Mouse (Mus musculus) C2C12 (cell line): ENCODE data around the gene Cttnbp2. TPM values are rescaled to one million over a fixed set of nuclear protein-coding genes. Genes with fewer than 3 reads are reported as not detected.

Experiments used
- H3K27me3 ChIP-seq: one replicate; pipeline ENCODE4 v1.6.1; 2011; ENCODE audit not compliant: control insufficient read depth, insufficient read depth, insufficient read length
- H3K36me3 ChIP-seq: one replicate; pipeline ENCODE4 v1.6.1; 2011; ENCODE audit not compliant: control insufficient read depth, insufficient read depth
- H3K4me3 ChIP-seq: one replicate; pipeline ENCODE4 v1.5.1; 2011; ENCODE audit warnings: mild to moderate bottlenecking, control low read depth; ENCODE audit not compliant: poor library complexity, insufficient read depth, severe bottlenecking
- H3K79me2 ChIP-seq: one replicate; pipeline ENCODE4 v1.6.1; 2011; ENCODE audit not compliant: control insufficient read depth, insufficient read depth
- H3K79me3 ChIP-seq: one replicate; pipeline ENCODE4 v1.6.1; 2011; ENCODE audit warnings: low read depth, control low read depth
- H3ac ChIP-seq: one replicate; pipeline ENCODE3; 2011; ENCODE audit warnings: low read depth; ENCODE audit not compliant: control insufficient read depth, insufficient read length
- CEBPB ChIP-seq: IDR thresholded peaks from one replicate; pipeline ENCODE4 v1.6.1; 2011; ENCODE audit warnings: low read depth, mild to moderate bottlenecking, control low read depth, moderate library complexity
- CTCF ChIP-seq: IDR thresholded peaks from one replicate; pipeline ENCODE4 v1.5.1; 2011; ENCODE audit not compliant: control insufficient read depth, insufficient read depth, insufficient read length
- FOSL1 ChIP-seq: IDR thresholded peaks from one replicate; pipeline ENCODE4 v1.8.0; 2011; ENCODE audit warnings: mild to moderate bottlenecking, low read length; ENCODE audit not compliant: poor library complexity, insufficient read depth, severe bottlenecking
- MAX ChIP-seq: IDR thresholded peaks from one replicate; pipeline ENCODE4 v1.6.1; 2011; ENCODE audit warnings: mild to moderate bottlenecking, control low read depth
- MYOD1 ChIP-seq: IDR thresholded peaks from one replicate; pipeline ENCODE4 v1.6.1; 2011; ENCODE audit warnings: low read depth; ENCODE audit not compliant: control insufficient read depth, insufficient read length
- MYOG ChIP-seq: IDR thresholded peaks from one replicate; pipeline ENCODE4 v1.6.1; 2011; ENCODE audit not compliant: control insufficient read depth, insufficient read length; ENCODE audit errors: extremely low read depth
- USF1 ChIP-seq: IDR thresholded peaks from one replicate; pipeline ENCODE4 v1.6.1; 2011; ENCODE audit warnings: low read depth, mild to moderate bottlenecking, control low read depth, moderate library complexity
- polyA plus RNA-seq: library from polyadenylated mRNA; unstranded; fragments of >200 nt; fragmentation: generic; extraction: Trizol; gene quantifications from one replicate; pipeline ENCODE4 v1.2.1, GENCODE M21; 2012; ENCODE audit warnings: missing spikeins

The Cttnbp2 gene
- polyA plus RNA-seq, 1 experiment: not detected

DNA sequence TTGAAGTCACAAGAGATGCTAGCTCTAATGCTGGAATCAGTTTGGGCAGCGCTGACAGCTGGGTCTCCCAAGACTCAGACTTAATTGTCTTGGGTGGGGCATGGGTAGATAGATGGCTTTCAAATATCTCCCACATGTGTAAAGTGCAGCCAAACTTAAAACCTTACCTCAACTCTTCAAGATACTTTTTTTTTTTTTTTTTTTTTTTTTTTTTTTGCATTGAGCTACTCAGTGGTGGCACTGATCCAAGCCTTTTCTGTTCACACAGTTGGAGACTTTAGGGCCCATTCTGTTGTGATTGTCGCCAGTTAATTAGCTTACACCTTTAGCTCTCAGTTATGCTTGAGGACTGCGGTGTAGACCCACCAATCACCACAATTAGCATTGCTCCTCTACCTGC is 145.6 kb downstream of the Cttnbp2 start:
- H3K4me3 ChIP-seq: no peak overlapping the region
- TF ChIP-seq USF1 (no peak), CEBPB (no peak), MYOG (no peak), MYOD1 (no peak), CTCF (no peak), FOSL1 (no peak), MAX (no peak)

DNA sequence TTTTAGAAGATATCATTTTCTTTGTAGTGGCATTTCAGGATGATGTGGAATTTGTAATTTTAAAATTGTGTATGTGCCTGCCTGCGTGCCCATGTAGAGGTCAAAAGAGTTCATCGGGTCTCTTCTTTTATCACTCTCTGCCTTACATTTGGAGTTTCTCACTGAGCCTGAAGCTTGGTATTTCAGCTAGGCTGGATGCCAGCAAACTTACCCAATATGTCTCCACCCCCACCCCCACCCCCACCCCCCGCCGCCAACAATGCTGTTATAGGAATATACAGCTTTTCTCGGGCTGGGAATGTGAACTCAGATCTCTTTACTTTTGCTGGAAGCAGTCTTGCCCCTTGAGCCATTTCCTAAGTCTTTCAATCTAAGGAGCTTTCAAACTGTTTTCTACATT is 152.4 kb downstream of the Cttnbp2 start:
- H3K4me3 ChIP-seq: no peak overlapping the region
- no peaks in the 10 kb centered on the region for H3K36me3 ChIP-seq
- no peaks in the 10 kb centered on the region for H3K79me3 ChIP-seq
- no peaks in the 10 kb centered on the region for H3K79me2 ChIP-seq
- H3K27me3 ChIP-seq: no peaks in the 10 kb centered on the region
- TF ChIP-seq MYOD1 (no peak), USF1 (no peak), MAX (no peak), CEBPB (no peak), CTCF (no peak), MYOG (no peak), FOSL1 (no peak)
- H3ac ChIP-seq: no peak overlapping the region

More for the DNA sequence above, 145.6 kb downstream of the Cttnbp2 start:
- no peaks in the 10 kb centered on the region for H3K79me2 ChIP-seq
- no peak overlapping the region for H3ac ChIP-seq
- no peaks in the 10 kb centered on the region for H3K36me3 ChIP-seq
- no peaks in the 10 kb centered on the region for H3K27me3 ChIP-seq
- H3K79me3 ChIP-seq: no peaks in the 10 kb centered on the region

DNA sequence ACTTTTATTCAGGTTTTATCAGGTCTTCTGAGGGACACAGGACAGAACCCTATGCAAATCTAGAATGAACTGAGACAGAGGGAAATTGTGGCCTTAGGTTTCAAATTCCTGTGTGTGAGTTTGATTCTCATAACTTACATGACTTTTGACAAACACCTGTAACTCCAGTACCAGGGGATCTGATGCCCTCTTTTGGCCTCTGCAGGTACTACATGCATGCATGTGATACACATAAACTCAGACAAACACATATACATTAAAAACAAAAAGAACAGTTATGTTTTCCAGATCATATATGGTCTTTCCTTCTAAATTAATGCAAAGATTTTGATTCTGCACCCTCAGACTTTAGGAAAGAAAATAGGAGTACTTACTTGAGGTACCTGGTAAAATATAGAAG is 153.7 kb downstream of the Cttnbp2 start:
- TF ChIP-seq USF1 (no peak), MYOG (no peak), CTCF (no peak), CEBPB (no peak), MYOD1 (no peak), MAX (no peak), FOSL1 (no peak)
- Histone ChIP-seq H3K36me3 (no peaks in the 10 kb centered on the region), H3K79me3 (no peaks in the 10 kb centered on the region), H3K4me3 (no peak overlapping the region), H3K79me2 (no peaks in the 10 kb centered on the region), H3K27me3 (no peaks in the 10 kb centered on the region), H3ac (no peak overlapping the region)

DNA sequence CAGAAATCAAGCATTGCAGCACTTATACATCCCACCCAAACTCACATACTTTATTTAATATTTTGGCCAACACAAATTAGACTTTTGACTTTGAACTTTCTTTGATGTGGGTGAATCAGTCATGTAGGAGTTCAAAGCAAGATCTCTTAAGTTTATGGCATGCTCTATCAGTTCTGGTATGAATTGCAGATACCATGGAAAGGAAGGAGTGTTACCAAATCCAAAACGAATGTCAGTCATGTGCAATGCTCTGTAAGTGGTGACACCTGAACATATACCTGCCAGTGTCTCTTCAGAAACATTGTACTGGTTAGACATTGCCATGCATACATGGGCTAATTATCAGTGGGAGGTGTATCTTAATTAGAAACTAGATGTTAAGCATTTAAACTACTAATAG is 154.5 kb downstream of the Cttnbp2 start:
- Histone ChIP-seq H3K36me3 (no peaks in the 10 kb centered on the region), H3ac (no peak overlapping the region), H3K27me3 (no peaks in the 10 kb centered on the region), H3K79me2 (no peaks in the 10 kb centered on the region), H3K4me3 (no peak overlapping the region), H3K79me3 (no peaks in the 10 kb centered on the region)
- TF ChIP-seq MAX (no peak), USF1 (no peak), CTCF (no peak), MYOD1 (no peak), FOSL1 (no peak)

DNA sequence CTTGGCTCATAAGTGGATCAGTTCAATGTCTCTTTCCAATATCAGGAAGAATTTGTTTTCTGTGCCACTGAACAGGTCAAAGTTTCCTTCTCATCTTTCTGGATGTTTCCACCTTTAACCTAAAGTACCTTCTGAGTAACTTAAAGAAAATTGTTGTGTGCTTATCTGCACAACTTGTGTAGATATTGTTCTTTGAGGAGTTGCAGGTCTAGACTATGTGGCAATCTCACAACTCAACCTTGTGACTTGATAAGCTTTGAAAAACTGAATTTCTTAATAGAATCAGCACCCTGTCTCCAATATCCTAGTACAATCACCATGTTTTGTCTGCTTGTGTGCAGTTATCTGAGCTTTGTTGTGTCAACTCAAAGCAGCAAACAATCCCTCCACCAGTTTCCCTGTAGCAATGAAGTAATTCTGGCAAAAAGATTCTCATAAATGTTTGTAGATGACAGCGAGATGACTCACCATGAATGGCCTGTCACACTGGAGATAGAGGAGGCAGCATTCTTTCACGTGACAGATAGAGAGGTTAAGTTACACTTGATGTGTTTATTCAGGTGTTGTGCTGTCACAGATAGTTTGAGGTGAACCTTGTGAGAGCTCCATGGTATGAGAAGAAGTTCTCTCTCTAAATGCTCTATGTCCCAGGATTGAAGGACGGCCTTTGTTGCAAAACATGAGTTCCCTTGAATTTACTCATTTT is 165.3 kb downstream of the Cttnbp2 start:
- no peak for TF ChIP-seq MAX
- TF ChIP-seq MYOG: no peak
- TF ChIP-seq CEBPB: no peak
- no peak for TF ChIP-seq CTCF
- TF ChIP-seq MYOD1: peak; percentile 97
- peak; percentile 81 for TF ChIP-seq FOSL1
- peak; percentile 53 for TF ChIP-seq USF1
- no peaks in the 10 kb centered on the region for H3K36me3 ChIP-seq
- no peak overlapping the region for H3ac ChIP-seq
- H3K79me3 ChIP-seq: no peaks in the 10 kb centered on the region
- no peaks in the 10 kb centered on the region for H3K27me3 ChIP-seq
- no peaks in the 10 kb centered on the region for H3K79me2 ChIP-seq
- no peak overlapping the region for H3K4me3 ChIP-seq

DNA sequence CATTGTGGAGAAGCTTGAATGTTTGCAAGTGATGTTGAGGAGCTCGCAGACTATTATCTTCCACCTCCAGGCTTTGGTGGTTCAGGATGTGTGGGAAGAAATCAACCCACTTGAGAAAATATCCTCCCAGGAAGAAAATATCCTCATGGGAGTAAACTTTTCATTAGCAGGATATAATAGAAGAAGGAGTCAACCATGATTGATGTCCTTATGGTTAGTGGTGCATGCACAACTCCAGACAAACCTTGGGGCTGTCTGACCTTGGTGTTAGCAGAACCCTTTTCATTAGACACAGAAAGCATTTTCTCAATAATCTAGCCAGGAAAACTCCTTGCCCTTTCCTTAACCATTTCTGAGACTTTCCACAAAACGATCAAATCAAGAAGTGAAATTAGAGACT is 170.4 kb downstream of the Cttnbp2 start:
- TF ChIP-seq CEBPB (no peak), MYOG (no peak), CTCF (no peak), MAX (no peak), MYOD1 (no peak), USF1 (no peak), FOSL1 (no peak)
- no peaks in the 10 kb centered on the region for H3K79me3 ChIP-seq
- no peak overlapping the region for H3ac ChIP-seq
- H3K79me2 ChIP-seq: no peaks in the 10 kb centered on the region
- H3K36me3 ChIP-seq: no peaks in the 10 kb centered on the region
- no peak overlapping the region for H3K4me3 ChIP-seq
- no peaks in the 10 kb centered on the region for H3K27me3 ChIP-seq
